Mouse (Mus musculus): ENCODE measurements around the gene Zfp385b. TPM values are rescaled to one million over a fixed set of nuclear protein-coding genes. Genes with fewer than 3 reads are reported as not detected.

Gene Zfp385b
- polyA plus RNA-seq, 1 experiment from 2014 or later = 1.5 TPM

Other genes with a start within 250 kb of the Zfp385b start
- 38.6 and 38.7 TPM in 2 replicates for gene Cwc22, start 126.7 kb upstream of the Zfp385b start, polyA plus RNA-seq (2016; fragmentation: Nextera tagmentation; extraction: Ambion mirVana)